Mouse (Mus musculus): Measurements from ENCODE around the gene Hipk2.

GRCm38 (mm10) chr6:38741024-38741423 lies 134.9 kb downstream of the Hipk2 start:
- TF ChIP-seq CTCF (IDR thresholded peaks at IDR 0.05; ENCODE audit: borderline replicate concordance, insufficient read depth, low read depth, low read length) (no peak), POLR2A (IDR thresholded peaks at IDR 0.05; ENCODE audit: borderline replicate concordance, insufficient read depth, low read length) (no peak)

Data from cerebellum, adult 2 months (tissue).